Mouse (Mus musculus) kidney, adult 2 months (tissue): ENCODE results near the gene Ptpn1. TPM values are rescaled to one million over a fixed set of nuclear protein-coding genes. Genes with fewer than 3 reads are reported as not detected.
A peak's percentile ranks its signal among the peaks of the same experiment; 100 is the strongest.

Experiments used
- DNase-seq: peaks from one replicate; pipeline ENCODE4 v3.0.0; 2021
- H3K27ac ChIP-seq: fragments of 200-500 bp; 2 replicates; pipeline ENCODE4 v1.5.1; 2012; ENCODE audit warnings: low read depth, low read length, control low read depth, inconsistent platforms; ENCODE audit not compliant: insufficient read depth
- H3K27me3 ChIP-seq: fragments of 200-500 bp; replicated peaks from 2 replicates; pipeline ENCODE4 v1.6.1; 2012; ENCODE audit warnings: mild to moderate bottlenecking, moderate library complexity, low read length, inconsistent platforms; ENCODE audit not compliant: control insufficient read depth, insufficient read depth
- H3K36me3 ChIP-seq: fragments of 200-500 bp; 2 replicates; pipeline ENCODE4 v1.6.1; 2012; ENCODE audit warnings: mild to moderate bottlenecking, moderate library complexity, low read length, inconsistent platforms; ENCODE audit not compliant: control insufficient read depth, insufficient read depth
- H3K4me1 ChIP-seq: fragments of 200-500 bp; 2 replicates; pipeline ENCODE4 v1.6.1; 2011; ENCODE audit warnings: low read length; ENCODE audit not compliant: control insufficient read depth, insufficient read depth
- H3K4me3 ChIP-seq: fragments of 200-500 bp; 2 replicates; pipeline ENCODE4 v1.5.1; 2011; ENCODE audit warnings: mild to moderate bottlenecking, low read depth, low read length, control low read depth; ENCODE audit not compliant: insufficient read depth
- CTCF ChIP-seq: fragments of 200-500 bp; conservative IDR thresholded peaks from 2 replicates; pipeline ENCODE4 v1.5.1; 2011; ENCODE audit warnings: low read depth, mild to moderate bottlenecking, control low read depth, low read length, moderate library complexity, mixed read lengths; ENCODE audit not compliant: insufficient read depth, insufficient read length
- POLR2A ChIP-seq: fragments of 200-500 bp; IDR thresholded peaks from one replicate; pipeline ENCODE4 v1.6.1; 2011; ENCODE audit warnings: low read depth, low read length, control low read depth
- WGBS: fragments of 180-500 bp; shearing (Covaris S2); methylation state at CpG from one replicate; pipeline ENCODE4 v1.1.7; 2018; 5-methylcytosine and 5-hydroxymethylcytosine counted together
- polyA plus RNA-seq: library from polyadenylated mRNA; depleted of rRNA; stranded (reverse); fragments of >200 nt; gene quantifications from 2 replicates; pipeline ENCODE4 v1.2.3, GENCODE M21; 2012; rRNA removed

Gene Ptpn1
- polyA plus RNA-seq: 29.9 and 31.0 TPM in 2 replicates

GRCm38 (mm10) chr2:167931985-167932726 is at the start of gene Ptpn1:
TSS of gene Ptpn1 (plus strand) at chr2:167932057.
- TF ChIP-seq POLR2A (peak; percentile 73), CTCF (no peak)
- peak; percentile 99 for DNase-seq
- no peaks in the 10 kb centered on the region for H3K27me3 ChIP-seq
- peaks cover 3% of the 10 kb centered on the region; the same call in 1 of the 2 replicates for H3K4me1 ChIP-seq
- WGBS: under 1% methylated on average over 99 of the region's 99 CpGs
- peak within 1 kb of the TSS; percentile 99 for H3K4me3 ChIP-seq
- H3K36me3 ChIP-seq: no peaks in the 10 kb centered on the region
- H3K27ac ChIP-seq: peak within 1 kb of the TSS; percentile 92

GRCm38 (mm10) chr2:167886485-167886884 is 45.4 kb upstream of the Ptpn1 start:
- H3K4me1 ChIP-seq: peaks cover 3% of the 10 kb centered on the region; the same call in 1 of the 2 replicates
- TF ChIP-seq CTCF (no peak), POLR2A (no peak)
- 74% methylated on average over 7 of the region's 7 CpGs for WGBS
- DNase-seq: no peak
- no peaks in the 10 kb centered on the region for H3K27me3 ChIP-seq
- no peaks in the 10 kb centered on the region for H3K36me3 ChIP-seq
- H3K4me3 ChIP-seq: no peak overlapping the region
- H3K27ac ChIP-seq: no peak overlapping the region

GRCm38 (mm10) chr2:167887516-167888347 is 44.1 kb upstream of the Ptpn1 start:
- H3K36me3 ChIP-seq: no peaks in the 10 kb centered on the region
- 16% methylated on average over 22 of the region's 22 CpGs for WGBS
- H3K27me3 ChIP-seq: no peaks in the 10 kb centered on the region
- peak; percentile 83 for DNase-seq
- TF ChIP-seq POLR2A: no peak
- no peak for TF ChIP-seq CTCF
- no peak overlapping the region for H3K27ac ChIP-seq
- peaks cover 3% of the 10 kb centered on the region; the same call in 1 of the 2 replicates for H3K4me1 ChIP-seq
- peak overlapping the region; percentile 7; the same call in 1 of the 2 replicates for H3K4me3 ChIP-seq

- TF ChIP-seq POLR2A (no peak), CTCF (no peak)
- Histone ChIP-seq H3K36me3 (no peaks in the 10 kb centered on the region), H3K4me3 (no peak overlapping the region), H3K27ac (no peak overlapping the region), H3K27me3 (no peaks in the 10 kb centered on the region), H3K4me1 (peaks cover 3% of the 10 kb centered on the region; the same call in 1 of the 2 replicates)
- DNase-seq: no peak
- WGBS: 63% methylated on average over 6 of the region's 6 CpGs
Measured at GRCm38 (mm10) chr2:167888834-167889233, 43.0 kb upstream of the Ptpn1 start.

GRCm38 (mm10) chr2:167889886-167890285 is 42.0 kb upstream of the Ptpn1 start:
- Histone ChIP-seq H3K36me3 (no peaks in the 10 kb centered on the region), H3K4me3 (no peak overlapping the region), H3K4me1 (peaks cover 3% of the 10 kb centered on the region; the same call in 1 of the 2 replicates), H3K27ac (no peak overlapping the region), H3K27me3 (no peaks in the 10 kb centered on the region)
- 77% methylated on average over 4 of the region's 4 CpGs for WGBS
- no peak for DNase-seq
- TF ChIP-seq CTCF: no peak
- TF ChIP-seq POLR2A: no peak

GRCm38 (mm10) chr2:167891908-167892307 is 39.9 kb upstream of the Ptpn1 start:
- H3K4me1 ChIP-seq: peaks cover 3% of the 10 kb centered on the region; the same call in 1 of the 2 replicates
- WGBS: 17% methylated on average over 9 of the region's 9 CpGs
- no peaks in the 10 kb centered on the region for H3K36me3 ChIP-seq
- peak; percentile 63 for DNase-seq
- no peak overlapping the region for H3K4me3 ChIP-seq
- no peaks in the 10 kb centered on the region for H3K27me3 ChIP-seq
- peak; percentile 89 for TF ChIP-seq CTCF
- TF ChIP-seq POLR2A: no peak
- H3K27ac ChIP-seq: no peak overlapping the region

GRCm38 (mm10) chr2:167893680-167894079 is 38.2 kb upstream of the Ptpn1 start:
- H3K4me1 ChIP-seq: no peaks in the 10 kb centered on the region
- DNase-seq: no peak
- TF ChIP-seq POLR2A (no peak), CTCF (no peak)
- H3K27ac ChIP-seq: no peak overlapping the region
- H3K27me3 ChIP-seq: no peaks in the 10 kb centered on the region
- 80% methylated on average over 10 of the region's 10 CpGs for WGBS
- H3K4me3 ChIP-seq: no peak overlapping the region
- H3K36me3 ChIP-seq: no peaks in the 10 kb centered on the region
